In genomic region chr10:42941278-42941677, GRCm38 (mm10) we compare ENCODE assay signal across 9 mouse cellular contexts.
DNase-seq lines count a peak whose midpoint lies in the region; ATAC-seq and TF ChIP-seq lines count a peak whose summit lies in the region.
"Had no signal": no experiment of that assay in that cellular context is flagged by ENCODE, and none has a peak within 500 bp of the region (broad histone marks: within the 10 kb centered on the region; RNA-seq: fewer than 3 reads in every experiment).

No protein-coding gene starts in this region.

- H3K4me2 ChIP-seq in heart, embryonic 12.5 days = 0 out of 2 replicates have a peak overlapping the region, but pooled peaks have one; percentile 7
- peak overlapping the region; percentile 40 for H3K4me2 ChIP-seq in forebrain, embryonic 14.5 days (ENCODE audit: low read length)
- H3K4me2 ChIP-seq in intestine, postnatal 0 days (replicated peaks; ENCODE audit: low read depth) = peak overlapping the region; percentile 79
- H3K4me2 ChIP-seq in neural tube, embryonic 14.5 days (ENCODE audit: low read depth, low read length) = peak overlapping the region; percentile 36
- H3K4me2 ChIP-seq in liver, embryonic 12.5 days = no peak overlapping the region

- peaks cover 25% of the 10 kb centered on the region for H3K4me1 ChIP-seq in heart, embryonic 12.5 days (replicated peaks)
- peaks cover 5% of the 10 kb centered on the region; the same call in 1 of the 2 replicates for H3K4me1 ChIP-seq in forebrain, embryonic 14.5 days (ENCODE audit: control insufficient read depth, insufficient read depth, low read length)
- peaks cover 2% of the 10 kb centered on the region; the same call in 1 of the 2 replicates for H3K4me1 ChIP-seq in intestine, postnatal 0 days (replicated peaks; ENCODE audit: control insufficient read depth, insufficient read depth, low read length)
- H3K4me1 ChIP-seq in neural tube, embryonic 14.5 days (ENCODE audit: control insufficient read depth, insufficient read depth, low read length) = 0 out of 2 replicates have a peak, but pooled peaks cover 5% of the 10 kb centered on the region
- peaks cover 4% of the 10 kb centered on the region; the same call in 1 of the 2 replicates for H3K4me1 ChIP-seq in liver, embryonic 12.5 days

- no peak for DNase-seq in heart, postnatal 36 days
- no peak for DNase-seq in forebrain, embryonic 14.5 days (ENCODE audit: low spot score)
- DNase-seq in cerebellum, adult 9-10 months = no peak
- no peak for DNase-seq in right cerebral cortex, adult 18-20 months

- ATAC-seq in heart, embryonic 12.5 days (ENCODE audit: insufficient number of reproducible peaks, low FRiP score) = no peak
- ATAC-seq in forebrain, embryonic 14.5 days = peak; percentile 40
- no peak for ATAC-seq in intestine, postnatal 0 days
- ATAC-seq in neural tube, embryonic 14.5 days (ENCODE audit: low read depth) = peak; percentile 36
- no peak for ATAC-seq in liver, embryonic 12.5 days

- H3K36me3 ChIP-seq in heart, embryonic 12.5 days = no peaks in the 10 kb centered on the region
- no peaks in the 10 kb centered on the region for H3K36me3 ChIP-seq in forebrain, embryonic 14.5 days (ENCODE audit: control insufficient read depth, insufficient read depth, low read length)
- H3K36me3 ChIP-seq in intestine, postnatal 0 days (ENCODE audit: control insufficient read depth, insufficient read depth) = no peaks in the 10 kb centered on the region
- H3K36me3 ChIP-seq in neural tube, embryonic 14.5 days (ENCODE audit: control insufficient read depth, insufficient read depth, low read length) = no peaks in the 10 kb centered on the region
- no peaks in the 10 kb centered on the region for H3K36me3 ChIP-seq in liver, embryonic 12.5 days

- TF ChIP-seq CTCF in intestine, postnatal 0 days (IDR thresholded peaks at IDR 0.05; ENCODE audit: low read depth) = no peak

- H3K27ac ChIP-seq in heart, embryonic 12.5 days (ENCODE audit: poor library complexity, severe bottlenecking) = no peak overlapping the region
- H3K27ac ChIP-seq in forebrain, embryonic 14.5 days (ENCODE audit: low read depth, low read length) = peak overlapping the region; percentile 84; the same call in 1 of the 2 replicates
- H3K27ac ChIP-seq in intestine, postnatal 0 days (ENCODE audit: low read depth, low read length) = peak overlapping the region; percentile 89
- peak overlapping the region; percentile 58 for H3K27ac ChIP-seq in neural tube, embryonic 14.5 days (ENCODE audit: low read depth, low read length)
- no peak overlapping the region for H3K27ac ChIP-seq in liver, embryonic 12.5 days
- H3K27ac ChIP-seq: macrophage had no signal

- intact Hi-C loops in heart, postnatal 36 days (cut with DNase I) = loop anchor here (5.0 kb wide), 1 partner anchor 244 kb away; no protein-coding TSS in a partner anchor

- no peak overlapping the region for H3K9ac ChIP-seq in heart, embryonic 12.5 days
- peak overlapping the region; percentile 51 for H3K9ac ChIP-seq in forebrain, embryonic 14.5 days (ENCODE audit: low read length)
- H3K9ac ChIP-seq in intestine, postnatal 0 days (ENCODE audit: low read depth, low read length) = peak overlapping the region; percentile 57
- H3K9ac ChIP-seq in neural tube, embryonic 14.5 days (replicated peaks; ENCODE audit: low read depth, low read length) = 0 out of 2 replicates have a peak overlapping the region, but pooled peaks have one; percentile 12
- H3K9ac ChIP-seq in liver, embryonic 12.5 days = no peak overlapping the region

- H3K27me3 ChIP-seq in heart, embryonic 12.5 days (replicated peaks) = no peaks in the 10 kb centered on the region
- no peaks in the 10 kb centered on the region for H3K27me3 ChIP-seq in forebrain, embryonic 14.5 days (replicated peaks; ENCODE audit: control insufficient read depth, insufficient read depth, low read length)
- H3K27me3 ChIP-seq in intestine, postnatal 0 days (replicated peaks; ENCODE audit: control insufficient read depth, insufficient read depth, low read length) = no peaks in the 10 kb centered on the region
- no peaks in the 10 kb centered on the region for H3K27me3 ChIP-seq in neural tube, embryonic 14.5 days (ENCODE audit: control insufficient read depth, insufficient read depth, low read length)
- H3K27me3 ChIP-seq in liver, embryonic 12.5 days (replicated peaks) = peaks cover 15% of the 10 kb centered on the region; the same call in 1 of the 2 replicates

- H3K4me3 ChIP-seq in heart, embryonic 12.5 days = no peak overlapping the region
- no peak overlapping the region for H3K4me3 ChIP-seq in forebrain, embryonic 14.5 days (ENCODE audit: low read depth, low read length)
- H3K4me3 ChIP-seq in intestine, postnatal 0 days (ENCODE audit: low read depth, low read length) = peak overlapping the region; percentile 44
- H3K4me3 ChIP-seq in neural tube, embryonic 14.5 days (ENCODE audit: low read depth, low read length) = no peak overlapping the region
- H3K4me3 ChIP-seq in liver, embryonic 12.5 days = no peak overlapping the region

- 84% methylated on average over 4 of the region's 4 CpGs for WGBS in heart, embryonic 12.5 days
- 67% methylated on average over 4 of the region's 4 CpGs for WGBS in forebrain, embryonic 14.5 days
- 25% methylated on average over 4 of the region's 4 CpGs for WGBS in intestine, postnatal 0 days
- 36% methylated on average over 4 of the region's 4 CpGs for WGBS in neural tube, embryonic 14.5 days
- 75% methylated on average over 4 of the region's 4 CpGs for WGBS in liver, embryonic 12.5 days (ENCODE audit: insufficient replicate concordance)

- H3K9me3 ChIP-seq in heart, embryonic 12.5 days (replicated peaks) = no peaks in the 10 kb centered on the region
- H3K9me3 ChIP-seq in forebrain, embryonic 14.5 days (replicated peaks; ENCODE audit: control insufficient read depth, low read length) = no peaks in the 10 kb centered on the region
- no peaks in the 10 kb centered on the region for H3K9me3 ChIP-seq in intestine, postnatal 0 days (ENCODE audit: control insufficient read depth)
- no peaks in the 10 kb centered on the region for H3K9me3 ChIP-seq in neural tube, embryonic 14.5 days (ENCODE audit: control insufficient read depth, low read length)
- no peaks in the 10 kb centered on the region for H3K9me3 ChIP-seq in liver, embryonic 12.5 days (replicated peaks)

Comparison
In these comparisons a context has a peak if more than half of its experiments do, and no peak if none do; other contexts are left out.
1. ATAC-seq: peak in forebrain, embryonic 14.5 days (single experiment) and neural tube, embryonic 14.5 days (single experiment); none in heart, embryonic 12.5 days (single experiment), intestine, postnatal 0 days (single experiment) and liver, embryonic 12.5 days (single experiment).
2. H3K27ac ChIP-seq: peak in forebrain, embryonic 14.5 days (single experiment), intestine, postnatal 0 days (single experiment) and neural tube, embryonic 14.5 days (single experiment); none in heart, embryonic 12.5 days (single experiment) and liver, embryonic 12.5 days (single experiment).
3. H3K9ac ChIP-seq: peak in forebrain, embryonic 14.5 days (single experiment), intestine, postnatal 0 days (single experiment) and neural tube, embryonic 14.5 days (single experiment); none in heart, embryonic 12.5 days (single experiment) and liver, embryonic 12.5 days (single experiment).